Mouse (Mus musculus) adrenal gland, postnatal 25 days (tissue): Measurements from ENCODE around the gene Hdac1. TPM values are rescaled to one million over a fixed set of nuclear protein-coding genes. Genes with fewer than 3 reads are reported as not detected.

Experiments
- DNase-seq: peaks from one replicate; pipeline ENCODE4 v3.0.0; 2021; ENCODE audit warnings: mixed read lengths
- total RNA-seq: library from RNA; stranded (reverse); gene quantifications from 2 replicates; pipeline ENCODE4 v1.2.3, GENCODE M21; 2021

The Hdac1 gene
- total RNA-seq, 1 experiment from 2014 or later, result 54.5 TPM

GRCm38 (mm10) chr4:129510723-129511412 is 31.6 kb downstream of the Hdac1 start:
- no peak for DNase-seq

GRCm38 (mm10) chr4:129509650-129510049 is 32.9 kb downstream of the Hdac1 start:
- no peak for DNase-seq

- DNase-seq, result no peak
These were observed 33.5 kb downstream of the Hdac1 start for GRCm38 (mm10) chr4:129508834-129509600.

GRCm38 (mm10) chr4:129508237-129508515 is 34.3 kb downstream of the Hdac1 start:
- DNase-seq, result no peak

- DNase-seq, result no peak
These were observed 34.9 kb downstream of the Hdac1 start for GRCm38 (mm10) chr4:129507434-129508236.

- no peak for DNase-seq
These were observed 37.0 kb downstream of the Hdac1 start for GRCm38 (mm10) chr4:129505511-129505910.

- DNase-seq, result no peak
These were observed 39.5 kb downstream of the Hdac1 start for GRCm38 (mm10) chr4:129502901-129503444.

- DNase-seq, result no peak
These were observed 40.1 kb downstream of the Hdac1 start for GRCm38 (mm10) chr4:129502327-129502888.

GRCm38 (mm10) chr4:129500607-129501566 is 41.6 kb downstream of the Hdac1 start:
- peak; percentile 92 for DNase-seq

- no peak for DNase-seq
These were observed 42.5 kb downstream of the Hdac1 start for GRCm38 (mm10) chr4:129500017-129500416.

GRCm38 (mm10) chr4:129498941-129499340 is 43.6 kb downstream of the Hdac1 start:
- DNase-seq, result no peak

GRCm38 (mm10) chr4:129496631-129497030 is 45.9 kb downstream of the Hdac1 start:
- no peak for DNase-seq

- no peak for DNase-seq
These were observed 46.6 kb downstream of the Hdac1 start for GRCm38 (mm10) chr4:129495672-129496562.

GRCm38 (mm10) chr4:129494681-129495080 is 47.8 kb downstream of the Hdac1 start:
- DNase-seq, result no peak

GRCm38 (mm10) chr4:129490972-129491880 is 51.3 kb downstream of the Hdac1 start, which contains the start of the genes Tssk3 and Fam229a:
Gene Tssk3 (minus strand): TSS chr4:129491022.
Gene Fam229a (plus strand): TSS chr4:129491190.
- DNase-seq, result no peak

- DNase-seq, result no peak
These were observed 61.4 kb downstream of the Hdac1 start for GRCm38 (mm10) chr4:129481090-129481489.

GRCm38 (mm10) chr4:129479863-129480262 is 62.6 kb downstream of the Hdac1 start:
- DNase-seq, result no peak

GRCm38 (mm10) chr4:129476047-129476446 is 66.5 kb downstream of the Hdac1 start:
- DNase-seq, result no peak
